Mouse (Mus musculus): ENCODE data around the gene Cox6a1.

DNA sequence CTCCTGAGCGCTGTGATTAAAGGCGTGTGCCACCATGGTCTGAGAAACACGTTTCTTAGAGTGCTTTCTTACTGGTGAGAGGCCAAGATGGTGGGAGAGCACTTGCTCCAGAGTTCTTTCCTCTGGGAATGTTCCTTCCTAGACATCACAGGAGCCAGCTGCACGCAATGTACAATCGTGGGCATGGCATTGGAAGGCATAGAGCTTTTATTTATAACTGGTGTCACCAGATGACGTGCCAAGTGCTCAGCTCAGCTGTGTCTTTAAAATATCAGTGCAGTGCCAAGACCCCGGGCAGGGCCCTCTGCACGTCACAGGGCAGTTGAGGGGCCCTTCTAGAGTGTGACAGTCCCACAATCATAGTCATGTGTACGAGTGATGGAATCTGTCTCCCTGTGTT lies 17.8 kb downstream of the Cox6a1 start:
- no peak for TF ChIP-seq CTCF (IDR thresholded peaks at IDR 0.05; ENCODE audit: low read depth, low read length)
- TF ChIP-seq POLR2A (IDR thresholded peaks at IDR 0.05; ENCODE audit: extremely low read depth, insufficient read depth, low read length), result no peak
